Mouse (Mus musculus) kidney, adult 2 months (tissue): Measurements from ENCODE around the gene 2810021J22Rik.
A peak's percentile ranks its signal among the peaks of the same experiment; 100 is the strongest.

Experiments
- CTCF ChIP-seq: fragments of 200-500 bp; conservative IDR thresholded peaks from 2 replicates; pipeline ENCODE4 v1.5.1; 2011; ENCODE audit warnings: low read depth, mild to moderate bottlenecking, control low read depth, low read length, moderate library complexity, mixed read lengths; ENCODE audit not compliant: insufficient read depth, insufficient read length
- POLR2A ChIP-seq: fragments of 200-500 bp; IDR thresholded peaks from one replicate; pipeline ENCODE4 v1.6.1; 2011; ENCODE audit warnings: low read depth, low read length, control low read depth

- TF ChIP-seq CTCF: peak; percentile 57
- TF ChIP-seq POLR2A: no peak
Observed at GRCm38 (mm10) chr11:58916879-58917744, 50.1 kb downstream of the 2810021J22Rik start.
